Mouse (Mus musculus) urinary bladder, postnatal 36 days (tissue): ENCODE measurements around the gene Cldn14.
A peak's percentile ranks its signal among the peaks of the same experiment; 100 is the strongest.

ENCODE experiments used
- DNase-seq, 2 experiments: peaks; one replicate each; pipeline ENCODE4 v3.0.0; 2022; ENCODE audit warnings: low spot score in 2 of 2, mixed read lengths in 1 of 2

Cldn14 gene

DNA sequence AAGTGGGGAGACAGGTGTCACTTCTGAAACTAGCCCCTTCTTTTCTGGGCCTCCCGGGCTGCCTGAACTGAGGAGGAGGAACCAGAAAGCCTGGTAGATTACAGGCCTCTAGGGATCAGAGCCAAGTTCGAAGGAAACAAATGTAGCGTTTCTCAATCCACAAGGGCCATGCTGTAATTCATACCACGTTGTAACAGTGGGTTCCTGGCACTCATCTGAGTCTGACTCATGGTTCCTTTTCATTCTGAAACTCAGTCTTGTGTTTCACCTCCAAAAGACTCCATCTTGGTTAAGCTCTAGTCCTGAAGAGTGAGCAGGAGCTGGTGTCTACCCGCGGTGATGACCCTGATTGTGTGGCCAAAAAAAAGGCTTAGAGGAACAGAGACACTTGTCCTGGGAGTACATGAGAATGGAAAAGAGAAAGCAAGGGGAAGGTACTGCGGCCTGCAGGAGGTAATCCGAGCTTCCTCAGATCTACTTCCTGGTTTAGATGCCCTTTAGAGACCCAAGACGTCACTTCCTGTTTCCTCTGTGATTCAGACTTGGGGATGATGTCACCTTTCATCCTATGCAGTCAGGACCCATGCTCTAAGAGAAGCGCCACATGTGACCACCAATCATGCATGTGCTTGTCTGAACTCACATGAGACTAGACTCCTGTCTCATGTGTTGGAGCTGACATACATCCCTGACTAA is 94.6 kb downstream of the Cldn14 start:
- DNase-seq, result peak in 1 of 2 experiments; percentile 36

DNA sequence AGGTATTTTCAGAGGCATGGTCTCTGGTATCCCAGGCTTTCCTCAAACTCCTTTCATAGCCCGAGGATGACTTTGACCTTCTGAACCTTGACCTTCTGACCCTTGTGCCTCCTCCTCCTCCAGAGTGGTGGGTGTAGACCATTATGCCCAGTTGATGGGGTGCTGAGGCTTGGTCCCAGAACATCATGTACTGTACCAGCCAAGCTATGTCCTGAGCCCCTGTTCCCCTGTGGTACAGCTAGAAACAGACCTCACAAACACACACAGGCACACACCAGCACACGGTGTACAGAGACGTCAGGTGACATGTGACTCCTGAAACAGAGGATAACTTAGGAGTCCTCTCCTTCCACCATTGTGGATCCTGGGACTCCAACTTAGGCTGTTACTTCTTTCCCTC is 95.8 kb downstream of the Cldn14 start:
- no peak for DNase-seq

- DNase-seq, result no peak
Measured at GRCm38 (mm10) chr16:93912158-93912557, 96.5 kb downstream of the Cldn14 start.

DNA sequence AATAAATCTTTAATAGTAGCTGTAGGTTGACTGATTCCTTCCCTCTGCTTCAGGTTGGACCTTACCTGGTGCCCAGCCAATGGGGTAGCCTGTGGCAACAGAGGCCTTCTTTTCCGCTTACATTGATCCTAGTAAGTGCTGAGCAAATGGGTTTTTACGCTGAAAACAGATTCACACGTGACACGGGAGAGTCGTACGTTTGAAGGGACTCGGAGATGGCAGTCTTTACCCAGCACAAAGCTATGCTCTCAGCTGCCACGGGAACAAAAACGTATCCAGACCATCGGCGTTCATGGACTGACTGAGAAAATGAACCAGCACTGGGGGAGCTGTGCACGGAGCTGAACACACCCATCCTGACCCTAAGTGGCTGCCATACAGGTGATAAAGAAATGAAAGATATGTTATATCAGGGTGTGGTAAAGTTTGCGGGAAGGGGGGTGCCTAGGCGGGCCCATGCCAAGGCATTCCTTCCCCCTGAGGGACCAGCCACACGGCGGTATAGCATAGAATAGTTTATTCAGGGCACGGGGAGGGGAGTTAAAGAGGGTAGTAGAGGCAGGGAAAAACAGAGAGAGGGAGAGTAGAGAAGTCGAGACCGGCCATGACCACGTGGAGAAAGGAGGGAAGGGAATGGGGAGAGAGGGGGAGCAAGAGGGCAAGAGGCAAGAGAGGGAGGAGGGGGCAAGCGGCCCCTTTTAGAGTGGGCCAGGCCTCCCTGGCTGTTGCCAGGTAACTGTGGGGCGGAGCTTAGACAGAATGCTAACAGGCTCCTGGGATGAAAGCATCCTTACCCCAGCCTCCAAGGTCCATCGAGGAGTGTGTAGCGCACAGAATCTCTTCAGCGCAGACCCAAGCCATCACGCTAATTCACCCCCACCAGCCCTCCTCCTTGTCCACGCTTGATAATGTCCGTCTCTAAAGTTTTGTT is 97.6 kb downstream of the Cldn14 start:
- no peak for DNase-seq

DNA sequence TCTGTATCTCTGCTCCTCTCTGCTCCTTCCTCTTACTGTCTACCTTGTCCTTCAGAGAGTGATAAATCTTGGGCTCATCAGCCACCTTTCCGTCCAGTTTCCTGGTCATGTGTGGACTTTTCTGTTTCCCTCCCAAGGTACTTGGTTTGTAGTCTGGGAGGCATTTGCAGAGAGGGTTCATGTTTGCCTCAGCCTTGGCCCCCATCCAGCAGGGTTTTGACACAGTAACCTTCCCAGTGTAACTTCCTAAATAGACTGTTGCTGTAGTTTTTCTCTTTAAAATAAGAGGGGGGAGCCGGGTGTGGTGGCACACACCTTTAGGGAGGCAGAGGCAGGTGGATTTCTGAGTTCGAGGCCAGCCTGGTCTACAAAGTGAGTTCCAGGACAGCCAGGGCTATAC is 98.7 kb downstream of the Cldn14 start:
- no peak for DNase-seq

GRCm38 (mm10) chr16:93908196-93908595 is 100.4 kb downstream of the Cldn14 start:
- no peak for DNase-seq

DNA sequence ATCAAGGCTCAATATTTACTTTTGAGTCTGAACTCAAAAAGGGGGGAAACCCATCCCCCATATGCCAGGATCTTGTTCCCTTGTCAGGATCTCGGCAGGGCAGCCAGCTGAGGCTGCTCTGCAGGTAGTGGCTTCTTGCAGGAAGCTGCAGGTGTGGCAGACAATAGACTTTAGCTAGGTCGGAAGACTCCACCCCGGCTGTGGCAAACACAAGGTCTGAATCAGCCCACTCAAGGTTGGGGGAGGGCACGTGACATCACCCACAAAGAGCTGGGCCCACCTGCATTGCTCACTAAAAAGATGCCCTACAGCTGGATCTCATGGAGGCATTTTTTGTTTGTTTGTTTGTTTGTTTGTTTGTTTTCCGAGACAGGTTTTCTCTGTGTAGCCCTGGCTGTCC is 100.9 kb downstream of the Cldn14 start:
- DNase-seq, result no peak

- DNase-seq, result peak; percentile 29 to 39
Measured at GRCm38 (mm10) chr16:93906156-93907014, 102.3 kb downstream of the Cldn14 start.

GRCm38 (mm10) chr16:93903027-93903426 is 105.6 kb downstream of the Cldn14 start:
- no peak for DNase-seq

- DNase-seq, result no peak
Measured at GRCm38 (mm10) chr16:93893285-93893684, 115.4 kb downstream of the Cldn14 start.

GRCm38 (mm10) chr16:93890948-93891604 is 117.6 kb downstream of the Cldn14 start:
- no peak for DNase-seq

GRCm38 (mm10) chr16:93888481-93888880 is 120.2 kb downstream of the Cldn14 start:
- DNase-seq, result no peak

GRCm38 (mm10) chr16:93884722-93885113 is 123.9 kb downstream of the Cldn14 start:
- DNase-seq, result no peak

DNA sequence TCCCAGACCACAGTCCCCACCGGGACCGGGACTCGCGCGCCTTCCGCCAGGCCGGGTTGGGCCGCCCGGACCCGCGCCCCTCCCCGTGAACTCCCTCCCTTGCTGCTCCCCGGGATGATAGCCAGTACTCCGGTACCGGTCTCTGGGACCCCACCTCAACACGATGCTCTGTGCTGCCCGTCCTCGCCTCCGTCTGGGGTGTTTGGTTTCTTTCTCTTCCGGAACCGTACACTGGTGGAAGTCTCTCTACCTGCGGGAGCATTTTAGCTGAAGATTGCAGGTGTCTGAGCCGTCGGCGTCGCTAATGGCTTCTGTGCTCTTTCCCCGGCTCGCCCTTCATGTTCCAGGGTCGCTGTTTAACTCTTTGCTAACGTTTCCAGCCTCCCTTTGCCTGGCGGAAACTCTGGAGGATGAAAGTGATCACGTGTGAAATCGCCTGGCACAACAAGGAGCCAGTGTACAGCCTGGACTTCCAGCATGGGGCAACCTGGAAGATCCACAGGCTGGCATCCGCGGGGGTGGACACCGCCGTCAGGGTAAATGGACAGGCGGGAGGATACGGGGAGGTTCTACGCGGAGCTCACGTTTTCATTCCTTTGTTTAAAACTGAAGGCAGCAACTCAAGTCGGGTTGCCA is 124.4 kb downstream of the Cldn14 start:
- peak in 1 of 2 experiments; percentile 9 for DNase-seq

- DNase-seq, result peak; percentile 97 to 99
Measured at GRCm38 (mm10) chr16:93883423-93884085, 125.1 kb downstream of the Cldn14 start, which contains the start of gene Chaf1b. Chaf1b (plus strand) TSS chr16:93883901.

DNA sequence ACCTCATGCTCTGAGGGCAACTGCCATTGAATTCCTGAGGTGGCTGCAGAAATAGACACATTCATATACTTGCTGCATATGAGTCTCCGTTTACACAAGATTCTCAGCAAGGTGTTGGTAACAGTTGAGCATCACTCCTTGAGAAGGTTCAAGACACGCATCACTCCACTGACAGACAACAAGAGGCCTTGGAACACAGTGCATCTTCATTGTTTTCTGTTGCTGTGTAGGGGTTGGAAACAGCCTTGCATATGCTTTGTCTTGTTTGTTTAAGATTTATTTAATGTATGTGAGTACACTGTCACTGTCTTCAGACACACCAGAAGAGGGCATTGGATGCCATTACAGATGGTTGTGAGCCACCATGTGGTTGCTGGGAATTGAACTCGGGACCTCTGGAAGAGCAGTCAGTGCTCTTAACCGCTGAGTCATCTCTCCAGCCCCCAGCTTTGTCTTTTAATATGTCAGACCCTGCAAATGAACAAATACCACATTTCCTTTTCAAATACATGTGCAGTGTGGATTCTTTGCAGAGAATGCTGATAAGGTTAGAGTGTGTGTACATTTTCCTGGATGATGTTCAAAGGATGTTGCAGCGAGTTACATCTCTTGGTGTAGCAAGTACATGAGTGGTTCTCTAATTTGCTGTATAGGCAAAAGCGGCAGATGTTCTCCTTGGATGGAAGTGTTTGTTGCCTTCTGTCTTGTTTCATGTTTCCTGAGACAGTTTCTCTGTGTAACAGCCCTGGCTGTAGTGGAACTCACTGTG is 130.8 kb downstream of the Cldn14 start:
- DNase-seq, result no peak

DNA sequence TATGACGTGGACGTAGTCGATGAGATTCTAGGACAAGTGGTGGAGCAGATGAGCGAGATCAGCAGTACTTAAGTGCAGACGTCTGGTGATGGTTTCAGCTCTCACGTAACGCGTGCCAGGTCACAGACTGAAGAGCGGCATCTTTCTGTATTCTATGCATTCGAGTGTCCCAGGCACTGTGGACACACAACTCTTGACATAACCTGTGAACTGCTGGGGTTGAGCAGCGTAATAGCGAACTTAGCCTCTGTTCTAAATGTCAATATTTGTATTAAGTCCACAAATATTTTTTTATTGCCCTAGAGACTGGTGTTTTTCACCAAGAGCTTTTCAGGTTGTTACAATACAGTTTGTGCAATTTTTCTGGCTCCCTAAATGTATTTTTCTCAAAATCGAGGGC is 133.8 kb downstream of the Cldn14 start:
- no peak for DNase-seq
